Mouse (Mus musculus) gastrocnemius, adult 2 months (tissue): ENCODE measurements around the gene Gm47996. TPM values are rescaled to one million over a fixed set of nuclear protein-coding genes. Genes with fewer than 3 reads are reported as not detected.

Experiments used
- DNase-seq: peaks from one replicate; pipeline ENCODE4 v3.0.0; 2022
- H3K27ac ChIP-seq: fragments of 200-600 bp; 2 replicates; pipeline ENCODE4 v1.8.1; 2022; ENCODE audit warnings: mild to moderate bottlenecking
- H3K4me3 ChIP-seq: fragments of 200-600 bp; 2 replicates; pipeline ENCODE4 v1.8.1; 2022; ENCODE audit warnings: mild to moderate bottlenecking, moderate library complexity
- CTCF ChIP-seq: fragments of 200-600 bp; IDR thresholded peaks from 2 replicates; pipeline ENCODE4 v1.8.1; 2022; ENCODE audit warnings: antibody characterized with exemption, mild to moderate bottlenecking, moderate library complexity
- intact Hi-C: fragments of 180-260 bp; cut with DNase I; formaldehyde crosslinking; loops from one replicate; pipeline ENCODE4 v1.15.1; 2025
- total RNA-seq, 2 experiments: library from RNA; stranded (reverse); gene quantifications; 2 replicates each; pipeline ENCODE4 v1.2.3; 2021

Gene Gm47996
- total RNA-seq, 2 experiments from 2014 or later, result 0.28 TPM; not detected in 1

GRCm38 (mm10) chr1:151219045-151219444, 9.1 kb downstream of the Gm47996 start:
- no peak for DNase-seq
- TF ChIP-seq CTCF, result no peak
- Histone ChIP-seq H3K4me3 (no peak overlapping the region), H3K27ac (no peak overlapping the region)
- intact Hi-C loops, result no loop called here

GRCm38 (mm10) chr1:151220098-151220497, 10.2 kb downstream of the Gm47996 start:
- no peak for DNase-seq
- no peak for TF ChIP-seq CTCF
- no peak overlapping the region for H3K27ac ChIP-seq
- no peak overlapping the region for H3K4me3 ChIP-seq
- intact Hi-C loops, result no loop called here

GRCm38 (mm10) chr1:151222561-151223267, 12.8 kb downstream of the Gm47996 start:
- DNase-seq, result no peak
- no peak overlapping the region for H3K4me3 ChIP-seq
- no peak for TF ChIP-seq CTCF
- no peak overlapping the region for H3K27ac ChIP-seq
- intact Hi-C loops, result no loop called here

- H3K27ac ChIP-seq, result no peak overlapping the region
- no peak for TF ChIP-seq CTCF
- no peak for DNase-seq
- no peak overlapping the region for H3K4me3 ChIP-seq
- intact Hi-C loops, result no loop called here
These were observed 13.4 kb downstream of the Gm47996 start for GRCm38 (mm10) chr1:151223377-151223776.

- TF ChIP-seq CTCF, result no peak
- Histone ChIP-seq H3K4me3 (no peak overlapping the region), H3K27ac (no peak overlapping the region)
- intact Hi-C loops, result no loop called here
- no peak for DNase-seq
These were observed 14.6 kb downstream of the Gm47996 start for GRCm38 (mm10) chr1:151224536-151224935.

- DNase-seq, result no peak
- Histone ChIP-seq H3K4me3 (no peak overlapping the region), H3K27ac (no peak overlapping the region)
- no peak for TF ChIP-seq CTCF
- intact Hi-C loops, result no loop called here
These were observed 17.6 kb downstream of the Gm47996 start for GRCm38 (mm10) chr1:151227506-151227905.

GRCm38 (mm10) chr1:151228320-151228989, 18.5 kb downstream of the Gm47996 start:
- intact Hi-C loops, result no loop called here
- DNase-seq, result no peak
- H3K27ac ChIP-seq, result no peak overlapping the region
- H3K4me3 ChIP-seq, result no peak overlapping the region
- no peak for TF ChIP-seq CTCF

- no peak overlapping the region for H3K27ac ChIP-seq
- intact Hi-C loops, result no loop called here
- H3K4me3 ChIP-seq, result no peak overlapping the region
- TF ChIP-seq CTCF, result no peak
- DNase-seq, result no peak
These were observed 22.4 kb downstream of the Gm47996 start for GRCm38 (mm10) chr1:151232346-151232745.

GRCm38 (mm10) chr1:151233756-151234155, 23.8 kb downstream of the Gm47996 start:
- Histone ChIP-seq H3K27ac (no peak overlapping the region), H3K4me3 (no peak overlapping the region)
- DNase-seq, result no peak
- intact Hi-C loops, result no loop called here
- no peak for TF ChIP-seq CTCF

GRCm38 (mm10) chr1:151235574-151235973, 25.6 kb downstream of the Gm47996 start:
- intact Hi-C loops, result no loop called here
- peak overlapping the region; percentile 72 for H3K27ac ChIP-seq
- DNase-seq, result no peak
- no peak overlapping the region for H3K4me3 ChIP-seq
- no peak for TF ChIP-seq CTCF

- DNase-seq, result peak; percentile 66
- no peak for TF ChIP-seq CTCF
- intact Hi-C loops, result no loop called here
- Histone ChIP-seq H3K27ac (peak overlapping the region; percentile 72), H3K4me3 (peak overlapping the region; percentile 26)
These were observed 26.4 kb downstream of the Gm47996 start for GRCm38 (mm10) chr1:151236141-151236930.

GRCm38 (mm10) chr1:151237780-151238179, 27.8 kb downstream of the Gm47996 start:
- H3K27ac ChIP-seq, result no peak overlapping the region
- intact Hi-C loops, result no loop called here
- no peak for DNase-seq
- no peak overlapping the region for H3K4me3 ChIP-seq
- TF ChIP-seq CTCF, result no peak

GRCm38 (mm10) chr1:151243332-151243731, 33.4 kb downstream of the Gm47996 start:
- no peak overlapping the region for H3K4me3 ChIP-seq
- intact Hi-C loops, result no loop called here
- TF ChIP-seq CTCF, result no peak
- H3K27ac ChIP-seq, result no peak overlapping the region
- no peak for DNase-seq
